Mouse (Mus musculus) thymus, adult 2 months (tissue): ENCODE measurements around the gene Hspb9.
A peak's percentile ranks its signal among the peaks of the same experiment; 100 is the strongest.

ENCODE experiments used
- CTCF ChIP-seq: fragments of 200-500 bp; IDR thresholded peaks from 2 replicates; pipeline ENCODE4 v1.5.1; 2012; ENCODE audit warnings: mild to moderate bottlenecking, control low read depth, low read length, moderate library complexity, borderline replicate concordance; ENCODE audit not compliant: control insufficient read depth, poor library complexity, insufficient read depth; ENCODE audit errors: extremely low read depth
- POLR2A ChIP-seq: fragments of 200-500 bp; IDR thresholded peaks from 2 replicates; pipeline ENCODE4 v1.6.1; 2012; ENCODE audit warnings: mild to moderate bottlenecking, low read length, control low read depth, moderate library complexity; ENCODE audit not compliant: control insufficient read depth, poor library complexity, insufficient read depth; ENCODE audit errors: extremely low read depth

DNA sequence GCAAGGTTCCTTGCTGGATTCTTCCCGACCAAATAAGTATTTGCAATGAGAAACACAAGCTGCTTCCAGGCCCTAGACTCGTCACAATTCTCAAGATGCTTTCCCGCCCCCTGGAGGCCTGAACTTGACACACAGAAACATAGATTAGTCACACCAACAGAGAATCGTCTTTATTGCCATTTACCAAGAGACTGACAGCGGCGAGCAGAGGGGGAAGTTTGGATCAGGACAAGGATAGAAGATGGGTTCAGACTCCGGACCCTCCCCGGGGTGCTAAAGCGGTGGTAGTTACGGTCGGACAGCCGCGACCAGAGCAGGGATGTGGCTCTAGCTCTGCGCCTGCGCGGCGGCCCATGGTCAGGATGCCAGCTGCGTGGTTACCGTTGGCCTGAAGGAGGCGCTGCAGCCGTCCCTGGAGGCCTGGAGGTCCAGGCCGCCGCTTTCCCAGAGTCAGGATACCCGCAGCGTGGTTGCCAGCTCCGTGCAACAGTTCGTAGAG is 47.9 kb downstream of the Hspb9 start:
- peak; percentile 95 for TF ChIP-seq CTCF
- TF ChIP-seq POLR2A: no peak
